Mouse (Mus musculus): ENCODE results near the gene Fbxl16.

DNA sequence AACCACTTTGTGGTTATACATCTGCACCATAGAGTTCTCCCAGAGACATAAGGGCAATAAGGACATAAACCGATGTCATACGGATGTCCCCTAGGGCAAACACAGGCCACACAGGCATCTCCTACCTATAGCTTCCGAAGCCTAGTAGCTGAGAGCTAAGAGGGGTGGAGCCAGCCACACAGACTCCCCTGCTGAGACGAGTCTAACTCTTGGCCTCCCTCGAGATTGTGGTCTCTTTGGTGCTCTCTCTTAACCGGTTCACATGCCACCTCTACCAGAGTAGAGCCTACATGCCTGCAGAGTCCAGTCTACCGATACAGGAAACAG is 58.6 kb downstream of the Fbxl16 start:
- TF ChIP-seq MYOD1 (IDR thresholded peaks at IDR 0.05; ENCODE audit: control insufficient read depth in 1 of 3, insufficient read length in 2 of 3, low read depth in 2 of 3), result no peak
- TF ChIP-seq POLR2A (IDR thresholded peaks at IDR 0.05; ENCODE audit: insufficient read length, low read depth), result no peak
- no peak for TF ChIP-seq E2F4 (IDR thresholded peaks at IDR 0.05; ENCODE audit: insufficient read depth)
- TF ChIP-seq CEBPB (IDR thresholded peaks at IDR 0.05; ENCODE audit: insufficient read depth, poor library complexity, severe bottlenecking), result no peak
- no peak for TF ChIP-seq USF1 (IDR thresholded peaks at IDR 0.05; ENCODE audit: low read depth)
- TF ChIP-seq POLR2AphosphoS2 (IDR thresholded peaks at IDR 0.05; ENCODE audit: insufficient read length, low read depth), result no peak
- no peak for TF ChIP-seq MAX (IDR thresholded peaks at IDR 0.05; ENCODE audit: low read depth)
- TF ChIP-seq SRF (IDR thresholded peaks at IDR 0.05; ENCODE audit: control insufficient read depth, insufficient read length, low read depth), result no peak
- TF ChIP-seq TCF12 (IDR thresholded peaks at IDR 0.05; ENCODE audit: insufficient read depth, poor library complexity, severe bottlenecking), result no peak
- no peak for TF ChIP-seq MYOG (IDR thresholded peaks at IDR 0.05; ENCODE audit: control insufficient read depth in 1 of 3, insufficient read depth in 1 of 3, insufficient read length in 2 of 3, low read depth in 2 of 3)
- TF ChIP-seq REST (IDR thresholded peaks at IDR 0.05; ENCODE audit: insufficient read depth, insufficient read length), result no peak

Measured in myocyte (in vitro differentiated cells).